Mouse (Mus musculus) neural tube, embryonic 10.5 days (tissue): ENCODE measurements around the gene Krtap11-1.

Experiments used
- DNase-seq: peaks from one replicate; pipeline ENCODE4 v3.0.0-alpha.2; 2017; ENCODE audit warnings: low spot score; ENCODE audit errors: extremely low spot score

Gene Krtap11-1

GRCm38 (mm10) chr16:89571083-89571482 is at the start of gene Krtap11-1:
Gene Krtap11-1 (minus strand): TSS chr16:89571183.
- DNase-seq, result no peak

- no peak for DNase-seq
These were observed 47.2 kb upstream of the Krtap11-1 start for GRCm38 (mm10) chr16:89618190-89618589.

- no peak for DNase-seq
These were observed 46.3 kb upstream of the Krtap11-1 start for GRCm38 (mm10) chr16:89617251-89617650.

GRCm38 (mm10) chr16:89613726-89614125 is 42.7 kb upstream of the Krtap11-1 start:
- DNase-seq, result no peak

- no peak for DNase-seq
These were observed 37.8 kb upstream of the Krtap11-1 start for GRCm38 (mm10) chr16:89608791-89609185.

GRCm38 (mm10) chr16:89608161-89608790 is 37.3 kb upstream of the Krtap11-1 start:
- no peak for DNase-seq

- no peak for DNase-seq
These were observed 36.0 kb upstream of the Krtap11-1 start for GRCm38 (mm10) chr16:89606951-89607350.

GRCm38 (mm10) chr16:89587209-89587608 is 16.2 kb upstream of the Krtap11-1 start:
- DNase-seq, result no peak

- no peak for DNase-seq
These were observed 14.9 kb upstream of the Krtap11-1 start for GRCm38 (mm10) chr16:89585604-89586508.

GRCm38 (mm10) chr16:89581658-89582057 is 10.7 kb upstream of the Krtap11-1 start:
- DNase-seq, result no peak

- no peak for DNase-seq
These were observed 467 bp downstream of the Krtap11-1 start for GRCm38 (mm10) chr16:89570516-89570915.

- DNase-seq, result no peak
These were observed 1.8 kb downstream of the Krtap11-1 start for GRCm38 (mm10) chr16:89569136-89569535.

- DNase-seq, result no peak
These were observed 2.8 kb downstream of the Krtap11-1 start for GRCm38 (mm10) chr16:89568141-89568540.

GRCm38 (mm10) chr16:89550298-89550697 is 20.7 kb downstream of the Krtap11-1 start:
- DNase-seq, result no peak

- no peak for DNase-seq
These were observed 32.9 kb downstream of the Krtap11-1 start for GRCm38 (mm10) chr16:89538031-89538484.

- no peak for DNase-seq
These were observed 33.6 kb downstream of the Krtap11-1 start for GRCm38 (mm10) chr16:89537349-89537748.

- DNase-seq, result no peak
These were observed 40.4 kb downstream of the Krtap11-1 start for GRCm38 (mm10) chr16:89530547-89530946.

- DNase-seq, result no peak
These were observed 41.1 kb downstream of the Krtap11-1 start for GRCm38 (mm10) chr16:89529846-89530245.

GRCm38 (mm10) chr16:89528380-89528779 is 42.6 kb downstream of the Krtap11-1 start:
- no peak for DNase-seq

- DNase-seq, result no peak
These were observed 50.0 kb downstream of the Krtap11-1 start for GRCm38 (mm10) chr16:89520996-89521395.

- DNase-seq, result no peak
These were observed 50.4 kb downstream of the Krtap11-1 start for GRCm38 (mm10) chr16:89520555-89520954.
